Mouse (Mus musculus): ENCODE measurements around the gene Rps3a1. TPM values are rescaled to one million over a fixed set of nuclear protein-coding genes. Genes with fewer than 3 reads are reported as not detected.
A peak's percentile ranks its signal among the peaks of the same experiment; 100 is the strongest.

Rps3a1 gene
- 1,000 to 10,000 TPM; 2,732 to 4,785 (median 2,853) TPM for polyA plus RNA-seq (2017; shearing (Covaris generic))

GRCm38 (mm10) chr3:86142263-86142933 is at the start of gene Rps3a1:
Gene Rps3a1, minus strand, starts transcription at chr3:86142702.
- ATAC-seq: peak; percentile 94

DNA sequence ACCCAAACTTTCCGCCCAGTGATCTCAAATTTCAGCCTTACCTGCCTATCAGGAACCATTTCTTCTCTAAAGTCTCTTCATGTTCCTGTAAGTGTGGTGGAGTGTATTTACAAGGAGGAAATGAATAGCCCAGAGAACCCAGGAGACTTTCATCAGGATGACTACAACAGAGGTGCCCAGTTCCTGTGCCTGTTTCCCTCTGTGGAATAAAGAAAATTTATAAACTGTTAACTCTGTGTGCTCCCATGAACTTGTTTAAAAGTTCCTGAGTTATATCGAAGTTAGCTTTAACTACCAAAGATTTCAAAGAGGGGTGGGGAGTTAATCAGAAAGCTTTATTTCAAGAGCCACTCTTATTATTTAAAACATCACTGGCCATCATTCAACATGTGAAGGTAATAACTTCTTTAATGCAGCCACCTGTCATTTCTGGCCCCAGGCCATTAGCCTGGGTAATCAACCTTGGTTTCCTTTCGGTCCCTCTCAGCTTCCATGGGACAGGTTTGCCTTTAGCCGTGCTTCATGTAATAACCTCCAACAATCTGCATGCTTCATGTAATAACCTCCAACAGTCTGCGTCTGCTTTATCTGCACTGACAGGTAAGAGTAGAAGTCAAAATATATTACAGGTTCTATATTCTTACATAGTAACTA is 45.4 kb upstream of the Rps3a1 start:
- ATAC-seq: no peak

GRCm38 (mm10) chr3:86184546-86184945 is 42.0 kb upstream of the Rps3a1 start:
- ATAC-seq: no peak

GRCm38 (mm10) chr3:86181107-86181506 is 38.6 kb upstream of the Rps3a1 start:
- ATAC-seq: no peak

GRCm38 (mm10) chr3:86179714-86180113 is 37.2 kb upstream of the Rps3a1 start:
- no peak for ATAC-seq

DNA sequence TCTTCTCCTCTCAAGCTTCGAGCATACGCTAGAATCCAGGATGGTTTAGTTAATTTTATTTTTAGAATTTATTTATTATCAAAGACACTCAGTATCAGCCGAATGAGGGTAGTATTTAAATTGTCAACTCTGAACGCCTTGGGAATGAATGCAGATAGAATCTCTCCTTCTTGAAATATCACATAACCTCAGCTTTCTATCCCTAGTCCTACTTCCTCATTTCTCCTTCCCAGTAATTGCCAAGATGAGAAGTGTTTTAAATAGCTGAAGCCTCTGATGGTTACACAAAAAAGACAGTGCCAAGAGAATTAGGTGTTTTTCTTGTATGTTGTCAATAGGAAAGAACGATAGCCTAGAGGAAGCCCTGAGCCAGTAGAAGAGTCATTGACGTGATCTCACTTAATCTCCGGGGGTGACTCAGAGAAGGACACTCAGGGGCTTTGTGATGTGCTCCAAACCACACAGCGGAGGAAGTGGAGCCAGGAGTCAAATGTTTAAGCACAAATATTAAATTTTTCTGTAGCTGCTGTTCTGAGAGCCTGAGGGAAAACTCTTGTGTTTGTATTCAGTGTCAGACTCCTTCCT is 26.4 kb upstream of the Rps3a1 start:
- no peak for ATAC-seq

GRCm38 (mm10) chr3:86149521-86149920 is 7.0 kb upstream of the Rps3a1 start:
- no peak for ATAC-seq

GRCm38 (mm10) chr3:86149063-86149462 is 6.6 kb upstream of the Rps3a1 start:
- ATAC-seq: no peak

- ATAC-seq: no peak
These were observed 841 bp upstream of the Rps3a1 start for GRCm38 (mm10) chr3:86143343-86143742.

GRCm38 (mm10) chr3:86142934-86143317 is 424 bp upstream of the Rps3a1 start:
- no peak for ATAC-seq

GRCm38 (mm10) chr3:86141886-86142262 is 628 bp downstream of the Rps3a1 start:
- no peak for ATAC-seq

GRCm38 (mm10) chr3:86141366-86141765 is 1.1 kb downstream of the Rps3a1 start:
- ATAC-seq: no peak

DNA sequence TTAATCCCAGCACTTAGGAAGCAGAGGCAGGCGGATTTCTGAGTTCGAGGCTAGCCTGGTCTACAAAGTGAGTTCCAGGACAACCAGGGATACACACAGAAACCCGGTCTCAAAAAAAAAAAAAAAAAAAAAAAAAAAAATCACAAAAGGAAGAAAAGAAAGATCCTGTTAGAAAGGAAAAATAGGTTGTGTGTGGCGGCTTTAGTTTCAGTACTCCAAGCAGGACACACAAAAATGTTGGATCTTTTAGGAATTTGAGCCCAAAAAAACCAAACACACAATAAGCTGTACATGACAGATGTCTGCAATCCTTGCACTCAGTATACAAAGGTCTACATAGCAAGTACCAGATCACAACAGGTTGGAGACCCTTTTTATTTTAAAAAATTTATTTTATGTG is 2.8 kb downstream of the Rps3a1 start:
- no peak for ATAC-seq

DNA sequence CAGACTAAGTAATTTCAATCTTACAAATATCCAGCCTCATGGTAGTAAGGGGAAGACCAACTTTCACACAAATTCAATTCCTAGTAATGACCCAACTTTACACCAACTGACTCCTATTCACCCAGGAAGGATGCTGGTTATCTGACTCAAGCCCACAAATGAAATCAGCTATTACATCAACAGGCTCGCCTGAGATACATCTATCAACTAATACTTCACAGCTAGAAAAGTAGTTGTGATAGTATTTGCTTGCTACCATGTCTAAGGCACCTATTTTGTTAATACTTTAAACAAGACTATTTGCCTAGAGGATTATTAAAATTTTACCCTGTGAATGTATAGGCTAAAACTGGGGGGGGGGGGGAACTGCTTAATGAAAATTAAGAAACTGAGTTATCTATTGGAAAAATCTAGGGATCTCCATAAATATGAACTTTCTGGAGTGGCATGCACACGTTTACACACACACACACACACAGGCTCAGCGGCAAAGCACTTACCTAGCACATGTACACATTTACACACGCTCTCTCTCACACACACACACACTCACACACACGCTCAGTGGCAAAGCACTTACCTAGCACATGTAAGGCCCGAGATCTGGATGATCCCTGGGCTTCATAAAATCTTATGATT is 5.4 kb downstream of the Rps3a1 start:
- no peak for ATAC-seq

GRCm38 (mm10) chr3:86135886-86136563 is 6.5 kb downstream of the Rps3a1 start:
- ATAC-seq: no peak

DNA sequence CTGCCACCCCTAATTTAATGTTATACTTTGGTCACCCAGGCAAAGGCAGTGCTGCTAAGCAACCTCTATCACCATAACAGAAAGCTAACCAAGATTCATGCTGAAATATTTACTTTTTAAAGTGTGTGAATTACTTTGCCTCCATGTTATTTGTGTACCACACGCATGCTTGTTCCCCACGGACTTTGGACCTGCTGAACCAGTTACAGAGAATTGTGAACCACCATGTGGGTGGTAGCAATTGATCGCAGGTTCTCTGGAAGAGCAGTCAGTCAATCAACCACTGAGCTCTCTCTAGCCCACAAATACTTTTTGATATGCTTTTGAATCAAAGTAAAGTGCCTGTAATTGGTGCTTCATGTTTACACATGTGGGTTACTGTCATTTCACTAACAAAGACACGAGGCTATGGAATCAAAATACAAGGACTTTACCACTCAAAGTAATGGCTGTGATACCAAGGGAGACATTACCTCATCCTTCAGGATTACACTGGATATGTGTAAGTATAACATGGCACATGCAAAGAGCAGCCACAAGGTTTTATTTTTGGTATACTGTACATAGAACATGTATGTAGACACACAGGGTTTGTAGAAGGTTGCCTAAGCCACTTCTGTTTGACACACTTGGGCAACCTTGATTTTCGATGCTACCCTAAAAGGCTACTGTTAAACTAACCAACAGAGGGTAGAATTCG is 7.4 kb downstream of the Rps3a1 start:
- ATAC-seq: no peak

GRCm38 (mm10) chr3:86129757-86130156 is 12.7 kb downstream of the Rps3a1 start:
- peak; percentile 71 for ATAC-seq

DNA sequence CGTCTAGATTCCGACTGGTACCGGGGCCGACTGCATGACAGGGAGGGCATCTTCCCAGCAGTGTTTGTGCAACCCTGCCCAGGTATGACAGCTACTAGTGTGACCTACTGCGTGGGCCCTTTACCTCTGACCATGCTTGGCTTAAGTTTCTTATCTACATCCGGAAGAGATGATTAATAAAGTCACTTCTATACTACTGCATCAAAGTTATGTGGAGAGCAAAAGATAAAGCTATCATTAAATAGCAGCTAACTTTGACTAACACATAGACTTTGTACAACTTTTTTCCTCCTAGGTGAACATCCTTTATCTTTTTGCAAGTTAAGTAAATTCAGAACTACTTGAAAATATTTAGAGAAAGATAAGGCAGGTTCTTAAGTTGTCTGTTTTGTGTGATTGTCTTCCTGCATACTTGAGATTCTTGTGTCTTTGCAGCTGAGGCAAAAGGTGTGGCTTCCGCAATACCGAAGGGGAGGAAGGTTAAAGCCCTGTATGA is 19.2 kb downstream of the Rps3a1 start:
- ATAC-seq: no peak

DNA sequence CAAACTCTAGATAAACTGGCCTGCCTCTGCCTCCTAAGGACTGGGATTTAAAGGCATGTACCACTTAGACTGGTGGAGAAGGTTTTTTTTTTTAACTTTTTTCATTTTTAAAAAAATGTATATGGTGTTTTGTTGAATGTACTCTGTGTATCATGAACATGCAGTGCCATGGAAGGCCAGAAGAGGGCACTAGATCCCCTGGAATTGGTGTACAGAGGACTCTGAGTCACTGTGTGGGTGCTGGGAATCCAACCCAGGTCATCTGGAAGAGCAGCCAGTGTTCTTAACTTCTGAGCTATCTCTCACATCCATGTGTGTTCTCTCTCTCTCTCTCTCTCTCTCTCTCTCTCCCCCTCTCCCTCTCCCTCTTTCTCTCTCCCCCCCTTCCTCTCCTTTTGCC is 20.3 kb downstream of the Rps3a1 start:
- no peak for ATAC-seq

GRCm38 (mm10) chr3:86119237-86119932 is 23.1 kb downstream of the Rps3a1 start:
- ATAC-seq: no peak

GRCm38 (mm10) chr3:86116951-86117350 is 25.6 kb downstream of the Rps3a1 start:
- ATAC-seq: no peak
